Mouse (Mus musculus): Measurements from ENCODE around the gene Sacm1l. TPM values are rescaled to one million over a fixed set of nuclear protein-coding genes. Genes with fewer than 3 reads are reported as not detected.

The Sacm1l gene
- polyA plus RNA-seq, 1 experiment from 2014 or later, result 36.7 TPM

DNA sequence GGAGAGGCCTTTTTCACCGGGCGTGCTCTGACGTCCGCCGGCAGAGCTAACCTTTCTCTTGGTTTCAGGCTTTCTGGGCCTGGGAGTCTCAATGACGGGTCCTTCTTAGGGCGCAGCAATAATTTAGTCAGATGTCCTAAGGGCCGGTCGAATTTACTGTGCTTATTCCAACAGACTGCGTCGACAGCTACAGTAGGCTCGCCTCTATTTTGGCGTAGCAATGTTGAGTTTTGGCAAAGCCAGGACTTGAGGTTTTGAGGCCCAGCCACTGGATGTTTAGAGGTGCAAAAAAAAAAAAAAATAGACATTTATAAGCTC, 558 bp downstream of the Sacm1l start:
- peaks cover 52% of the 10 kb centered on the region for H3K4me1 ChIP-seq
- WGBS (ENCODE audit: insufficient replicate concordance), result 0% methylated on average over 13 of the region's 13 CpGs

GRCm38 (mm10) chr9:123530566-123531130, 1.1 kb downstream of the Sacm1l start:
- H3K4me1 ChIP-seq, result peaks cover 48% of the 10 kb centered on the region
- H3K27me3 ChIP-seq (replicated peaks), result no peaks in the 10 kb centered on the region
- H3K9ac ChIP-seq, result peak overlapping the region; percentile 96
- 42% methylated on average over 11 of the region's 11 CpGs for WGBS (ENCODE audit: insufficient replicate concordance)
- peaks cover 3% of the 10 kb centered on the region; the same call in 1 of the 2 replicates for H3K36me3 ChIP-seq
- no peak for ATAC-seq
- peak overlapping the region; percentile 96 for H3K27ac ChIP-seq
- peak overlapping the region; percentile 70 for H3K4me2 ChIP-seq
- H3K4me3 ChIP-seq, result peak overlapping the region; percentile 91
- H3K9me3 ChIP-seq (replicated peaks), result no peaks in the 10 kb centered on the region

More for the DNA sequence above, 558 bp downstream of the Sacm1l start:
- H3K4me3 ChIP-seq, result peak overlapping the region; percentile 91
- no peaks in the 10 kb centered on the region for H3K9me3 ChIP-seq (replicated peaks)
- H3K9ac ChIP-seq, result peak overlapping the region; percentile 96
- ATAC-seq, result no peak
- peak overlapping the region; percentile 96 for H3K27ac ChIP-seq
- peaks cover 2% of the 10 kb centered on the region; the same call in 1 of the 2 replicates for H3K36me3 ChIP-seq
- H3K27me3 ChIP-seq (replicated peaks), result no peaks in the 10 kb centered on the region
- peak overlapping the region; percentile 70 for H3K4me2 ChIP-seq

- Histone ChIP-seq H3K27ac (no peak overlapping the region), H3K36me3 (peaks cover 7% of the 10 kb centered on the region), H3K4me2 (peak overlapping the region; percentile 70), H3K9me3 (replicated peaks) (no peaks in the 10 kb centered on the region), H3K4me3 (peak overlapping the region; percentile 91), H3K27me3 (replicated peaks) (no peaks in the 10 kb centered on the region), H3K9ac (peak overlapping the region; percentile 96), H3K4me1 (peaks cover 46% of the 10 kb centered on the region)
- ATAC-seq, result no peak
These were observed 1.7 kb downstream of the Sacm1l start for GRCm38 (mm10) chr9:123531234-123531633.

- H3K9me3 ChIP-seq (replicated peaks), result no peaks in the 10 kb centered on the region
- no peaks in the 10 kb centered on the region for H3K27me3 ChIP-seq (replicated peaks)
- ATAC-seq, result no peak
- H3K4me2 ChIP-seq, result no peak overlapping the region
- H3K9ac ChIP-seq, result no peak overlapping the region
- no peak overlapping the region for H3K4me3 ChIP-seq
- H3K4me1 ChIP-seq, result peaks cover 31% of the 10 kb centered on the region
- WGBS (ENCODE audit: insufficient replicate concordance), result 95% methylated on average over 2 of the region's 2 CpGs
- H3K36me3 ChIP-seq, result peaks cover 11% of the 10 kb centered on the region
- H3K27ac ChIP-seq, result no peak overlapping the region
These were observed 7.1 kb downstream of the Sacm1l start for GRCm38 (mm10) chr9:123536613-123537012.

DNA sequence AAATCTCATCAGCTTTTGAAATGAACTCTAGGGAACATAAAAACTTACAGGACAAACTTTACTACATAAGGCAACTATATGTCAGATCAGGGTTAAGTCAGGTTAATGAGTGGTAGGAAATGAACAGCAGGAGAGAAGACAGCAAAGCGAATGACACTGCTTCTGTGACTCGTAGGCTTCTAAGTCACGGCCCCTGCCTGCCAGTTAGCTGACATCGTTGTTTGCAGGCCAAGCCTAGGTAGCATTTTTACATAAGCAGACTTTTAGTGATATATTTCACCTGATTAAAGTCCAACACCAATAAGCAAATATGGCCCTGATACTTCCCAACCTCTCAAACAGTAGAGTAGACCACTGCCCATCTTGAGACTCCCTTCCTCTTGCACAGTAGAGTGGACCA, 8.6 kb downstream of the Sacm1l start:
- ATAC-seq, result no peak; the same call in 1 of the 2 replicates
- Histone ChIP-seq H3K27me3 (replicated peaks) (no peaks in the 10 kb centered on the region), H3K36me3 (peaks cover 17% of the 10 kb centered on the region), H3K4me3 (no peak overlapping the region), H3K4me2 (no peak overlapping the region), H3K27ac (no peak overlapping the region), H3K4me1 (peaks cover 16% of the 10 kb centered on the region), H3K9ac (no peak overlapping the region), H3K9me3 (replicated peaks) (no peaks in the 10 kb centered on the region)
- WGBS (ENCODE audit: insufficient replicate concordance), result 83% methylated on average over 4 of the region's 4 CpGs

- Histone ChIP-seq H3K9me3 (replicated peaks) (no peaks in the 10 kb centered on the region), H3K36me3 (peaks cover 26% of the 10 kb centered on the region), H3K4me1 (peaks cover 13% of the 10 kb centered on the region), H3K4me2 (no peak overlapping the region), H3K4me3 (no peak overlapping the region), H3K27ac (no peak overlapping the region), H3K27me3 (replicated peaks) (no peaks in the 10 kb centered on the region), H3K9ac (no peak overlapping the region)
- no peak for ATAC-seq
- 57% methylated on average over 1 of the region's 1 CpGs for WGBS (ENCODE audit: insufficient replicate concordance)
These were observed 9.5 kb downstream of the Sacm1l start for GRCm38 (mm10) chr9:123539093-123539492.

GRCm38 (mm10) chr9:123539823-123540222, 10.3 kb downstream of the Sacm1l start:
- 61% methylated on average over 2 of the region's 2 CpGs for WGBS (ENCODE audit: insufficient replicate concordance)
- no peak overlapping the region for H3K27ac ChIP-seq
- ATAC-seq, result no peak
- H3K27me3 ChIP-seq (replicated peaks), result no peaks in the 10 kb centered on the region
- H3K4me3 ChIP-seq, result no peak overlapping the region
- H3K9ac ChIP-seq, result no peak overlapping the region
- peaks cover 26% of the 10 kb centered on the region for H3K36me3 ChIP-seq
- H3K9me3 ChIP-seq (replicated peaks), result no peaks in the 10 kb centered on the region
- H3K4me1 ChIP-seq, result peaks cover 13% of the 10 kb centered on the region
- no peak overlapping the region for H3K4me2 ChIP-seq

- H3K4me2 ChIP-seq, result no peak overlapping the region
- no peak overlapping the region for H3K4me3 ChIP-seq
- no peak overlapping the region for H3K9ac ChIP-seq
- peaks cover 88% of the 10 kb centered on the region for H3K36me3 ChIP-seq
- no peaks in the 10 kb centered on the region for H3K27me3 ChIP-seq (replicated peaks)
- WGBS (ENCODE audit: insufficient replicate concordance), result 70% methylated on average over 3 of the region's 3 CpGs
- no peak for ATAC-seq
- no peak overlapping the region for H3K27ac ChIP-seq
- 0 out of 2 replicates have a peak, but pooled peaks cover 5% of the 10 kb centered on the region for H3K4me1 ChIP-seq
- no peaks in the 10 kb centered on the region for H3K9me3 ChIP-seq (replicated peaks)
These were observed 25.0 kb downstream of the Sacm1l start for GRCm38 (mm10) chr9:123554599-123554998.

- no peaks in the 10 kb centered on the region for H3K4me1 ChIP-seq
- no peak overlapping the region for H3K4me3 ChIP-seq
- ATAC-seq, result no peak
- H3K27me3 ChIP-seq (replicated peaks), result no peaks in the 10 kb centered on the region
- no peaks in the 10 kb centered on the region for H3K9me3 ChIP-seq (replicated peaks)
- peaks cover 40% of the 10 kb centered on the region for H3K36me3 ChIP-seq
- no peak overlapping the region for H3K4me2 ChIP-seq
- no peak overlapping the region for H3K9ac ChIP-seq
- WGBS (ENCODE audit: insufficient replicate concordance), result 61% methylated on average over 10 of the region's 10 CpGs
- H3K27ac ChIP-seq, result no peak overlapping the region
These were observed 48.0 kb downstream of the Sacm1l start for GRCm38 (mm10) chr9:123577360-123578192.

GRCm38 (mm10) chr9:123589240-123589910, 59.8 kb downstream of the Sacm1l start:
- 47% methylated on average over 7 of the region's 7 CpGs for WGBS (ENCODE audit: insufficient replicate concordance)
- Histone ChIP-seq H3K4me1 (peaks cover 7% of the 10 kb centered on the region; the same call in 1 of the 2 replicates), H3K9ac (no peak overlapping the region), H3K4me3 (no peak overlapping the region), H3K36me3 (peaks cover 59% of the 10 kb centered on the region), H3K27me3 (replicated peaks) (no peaks in the 10 kb centered on the region), H3K9me3 (replicated peaks) (no peaks in the 10 kb centered on the region), H3K27ac (no peak overlapping the region; the same call in 1 of the 2 replicates), H3K4me2 (no peak overlapping the region)
- peak; percentile 79 for ATAC-seq

DNA sequence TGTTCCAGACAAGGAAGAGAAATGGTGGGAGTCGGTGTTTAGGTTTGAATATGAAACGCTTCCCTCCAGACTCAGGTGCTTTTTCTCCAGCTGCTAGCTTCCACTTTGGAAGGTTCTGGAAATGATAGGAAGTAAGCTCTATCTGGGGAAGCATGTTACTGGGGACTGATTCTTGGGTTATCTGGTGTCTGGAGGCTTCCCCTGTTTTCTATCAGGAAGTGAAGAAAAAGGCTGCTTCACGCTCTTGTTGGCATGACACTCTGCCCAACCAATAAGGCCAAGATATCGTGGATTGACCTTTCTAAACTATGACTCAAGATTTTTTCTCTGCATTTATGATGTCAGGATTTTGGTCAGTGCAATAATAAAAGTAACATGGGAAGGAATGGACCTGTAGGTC, 65.6 kb downstream of the Sacm1l start:
- ATAC-seq, result no peak
- Histone ChIP-seq H3K4me2 (no peak overlapping the region), H3K9ac (no peak overlapping the region)

GRCm38 (mm10) chr9:123596910-123597309, 67.4 kb downstream of the Sacm1l start:
- H3K27ac ChIP-seq, result no peak overlapping the region
- H3K9ac ChIP-seq, result no peak overlapping the region
- H3K36me3 ChIP-seq, result peaks cover 23% of the 10 kb centered on the region; the same call in 1 of the 2 replicates
- no peaks in the 10 kb centered on the region for H3K9me3 ChIP-seq (replicated peaks)
- H3K27me3 ChIP-seq (replicated peaks), result no peaks in the 10 kb centered on the region
- H3K4me3 ChIP-seq, result no peak overlapping the region
- no peak for ATAC-seq
- H3K4me1 ChIP-seq, result no peaks in the 10 kb centered on the region
- no peak overlapping the region for H3K4me2 ChIP-seq
- WGBS (ENCODE audit: insufficient replicate concordance), result 68% methylated on average over 2 of the region's 2 CpGs

More for the DNA sequence above, 65.6 kb downstream of the Sacm1l start:
- Histone ChIP-seq H3K27ac (no peak overlapping the region), H3K4me1 (no peaks in the 10 kb centered on the region), H3K27me3 (replicated peaks) (no peaks in the 10 kb centered on the region), H3K4me3 (no peak overlapping the region), H3K36me3 (peaks cover 34% of the 10 kb centered on the region), H3K9me3 (replicated peaks) (no peaks in the 10 kb centered on the region)
- 77% methylated on average over 4 of the region's 4 CpGs for WGBS (ENCODE audit: insufficient replicate concordance)

Measured in liver, embryonic 12.5 days (tissue).